16 mouse cellular contexts compared by ENCODE assay signal in the genomic region with DNA sequence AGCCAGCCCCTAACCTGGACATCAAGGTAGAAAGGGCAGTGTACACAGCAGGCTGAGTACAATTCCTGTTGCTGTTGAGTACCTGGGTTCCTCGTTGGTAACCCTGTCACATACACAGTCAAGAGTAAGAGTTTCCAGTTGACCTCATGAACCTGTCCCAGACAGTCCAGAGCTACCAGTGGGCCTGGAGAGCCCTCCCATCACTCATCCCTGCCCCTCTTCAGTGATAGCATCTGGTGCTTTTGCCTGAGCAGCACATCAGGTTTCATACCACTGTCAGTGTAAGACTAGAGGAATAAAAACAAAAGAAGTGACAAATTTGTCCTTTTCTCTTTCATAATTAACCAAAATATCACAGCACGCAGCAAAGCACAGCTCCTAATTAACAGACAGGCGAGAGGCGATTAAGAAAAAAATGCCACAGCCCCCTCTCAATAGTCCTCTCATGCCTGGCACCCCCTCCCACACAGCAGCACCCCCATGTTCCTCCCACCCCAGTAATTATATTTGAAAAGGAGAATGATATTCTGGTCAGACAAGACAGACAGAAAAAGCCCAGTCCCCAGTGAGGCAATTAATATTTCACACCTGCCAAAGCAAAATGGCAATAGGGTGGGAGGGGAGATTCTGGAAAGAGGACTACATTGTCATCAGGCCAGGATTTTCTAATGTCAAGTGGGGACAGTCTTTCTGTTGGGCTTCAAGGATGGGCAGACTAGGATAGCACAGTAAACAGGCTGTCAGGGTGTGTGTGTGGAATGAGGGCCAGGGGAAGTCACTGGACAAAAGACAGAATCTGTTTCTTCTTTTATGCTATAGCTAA.
DNase-seq lines count a peak whose midpoint lies in the region; ATAC-seq and TF ChIP-seq lines count a peak whose summit lies in the region.
"Had no signal": no experiment of that assay in that cellular context is flagged by ENCODE, and none has a peak within 500 bp of the region (broad histone marks: within the 10 kb centered on the region; RNA-seq: fewer than 3 reads in every experiment).

No protein-coding gene starts in this region.

- DNase-seq in cerebellum, postnatal 10 days = peak; percentile 34 to 59
- no peak for DNase-seq in cerebellum, postnatal 4 days (ENCODE audit: low spot score in 2 of 2)
- DNase-seq in hindbrain, embryonic 10.5 days (ENCODE audit: low spot score) = no peak
- no peak for DNase-seq in liver, postnatal 0 days
- no peak for DNase-seq in thymus, adult 2 months
- DNase-seq: cerebellum, adult 11-12 months; kidney, adult 9 months; lung, postnatal 14 days; right cerebral cortex, postnatal 25 days had no signal

- WGBS in hindbrain, embryonic 12.5 days = 70% methylated on average over 4 of the region's 4 CpGs
- WGBS in hindbrain, embryonic 10.5 days = 86% methylated on average over 4 of the region's 4 CpGs
- 27% methylated on average over 4 of the region's 4 CpGs for WGBS in forebrain, embryonic 16.5 days
- WGBS in midbrain, embryonic 16.5 days = 66% methylated on average over 4 of the region's 4 CpGs
- 75% methylated on average over 4 of the region's 4 CpGs for WGBS in liver, postnatal 0 days (ENCODE audit: insufficient replicate concordance)
- WGBS in thymus, adult 2 months = 90% methylated on average over 4 of the region's 4 CpGs

- no peaks in the 10 kb centered on the region for H3K27me3 ChIP-seq in hindbrain, embryonic 12.5 days
- no peaks in the 10 kb centered on the region for H3K27me3 ChIP-seq in hindbrain, embryonic 10.5 days (ENCODE audit: insufficient read depth, poor library complexity, severe bottlenecking)
- no peaks in the 10 kb centered on the region for H3K27me3 ChIP-seq in forebrain, embryonic 16.5 days (replicated peaks; ENCODE audit: control insufficient read depth, insufficient read depth, low read length)
- H3K27me3 ChIP-seq in midbrain, embryonic 16.5 days (ENCODE audit: control insufficient read depth, insufficient read depth, low read depth, low read length) = no peaks in the 10 kb centered on the region
- no peaks in the 10 kb centered on the region for H3K27me3 ChIP-seq in liver, postnatal 0 days (ENCODE audit: insufficient read depth, low read length)
- H3K27me3 ChIP-seq in thymus, adult 2 months (ENCODE audit: control insufficient read depth, insufficient read depth, low read length) = no peaks in the 10 kb centered on the region
- H3K27me3 ChIP-seq: heart, embryonic 15.5 days; liver, embryonic 15.5 days had no signal

- no peak for TF ChIP-seq EP300 in liver, postnatal 0 days (IDR thresholded peaks at IDR 0.05; ENCODE audit: low read depth)

- H3K4me3 ChIP-seq in hindbrain, embryonic 12.5 days = no peak overlapping the region
- no peak overlapping the region for H3K4me3 ChIP-seq in hindbrain, embryonic 10.5 days
- no peak overlapping the region for H3K4me3 ChIP-seq in forebrain, embryonic 16.5 days (replicated peaks; ENCODE audit: low read length)
- no peak overlapping the region for H3K4me3 ChIP-seq in midbrain, embryonic 16.5 days (ENCODE audit: low read depth, low read length)
- no peak overlapping the region for H3K4me3 ChIP-seq in liver, postnatal 0 days (ENCODE audit: low read depth, low read length)
- no peak overlapping the region for H3K4me3 ChIP-seq in thymus, adult 2 months (ENCODE audit: control insufficient read depth, insufficient read depth, low read length)
- H3K4me3 ChIP-seq: erythroblast, embryonic 14.5 days; heart, embryonic 15.5 days; liver, embryonic 15.5 days had no signal

- TF ChIP-seq CTCF in liver, postnatal 0 days (IDR thresholded peaks at IDR 0.05; ENCODE audit: low read depth) = no peak
- TF ChIP-seq CTCF in thymus, adult 2 months (IDR thresholded peaks at IDR 0.05; ENCODE audit: borderline replicate concordance, control insufficient read depth, extremely low read depth, insufficient read depth, low read length, poor library complexity) = no peak

- TF ChIP-seq POLR2A in thymus, adult 2 months (IDR thresholded peaks at IDR 0.05; ENCODE audit: control insufficient read depth, extremely low read depth, insufficient read depth, low read length, poor library complexity) = no peak

- no peak overlapping the region for H3K4me2 ChIP-seq in hindbrain, embryonic 12.5 days (replicated peaks)
- H3K4me2 ChIP-seq in forebrain, embryonic 16.5 days (ENCODE audit: low read length) = no peak overlapping the region
- no peak overlapping the region for H3K4me2 ChIP-seq in midbrain, embryonic 16.5 days (ENCODE audit: low read length)
- no peak overlapping the region for H3K4me2 ChIP-seq in liver, postnatal 0 days (ENCODE audit: low read depth, low read length)
- H3K4me2 ChIP-seq: heart, embryonic 15.5 days; liver, embryonic 15.5 days had no signal

- peak; percentile 74 for ATAC-seq in hindbrain, embryonic 12.5 days (ENCODE audit: low FRiP score)
- peak; percentile 72 for ATAC-seq in forebrain, embryonic 16.5 days
- ATAC-seq in midbrain, embryonic 16.5 days = peak; percentile 62; the same call in 1 of the 2 replicates
- no peak for ATAC-seq in liver, postnatal 0 days
- ATAC-seq: inflammation-experienced regulatory T-cells, adult 6 months had no signal

- H3K27ac ChIP-seq in hindbrain, embryonic 12.5 days = peak overlapping the region; percentile 68
- H3K27ac ChIP-seq in hindbrain, embryonic 10.5 days = no peak overlapping the region
- peak overlapping the region; percentile 18 for H3K27ac ChIP-seq in forebrain, embryonic 16.5 days (ENCODE audit: low read length)
- no peak overlapping the region for H3K27ac ChIP-seq in midbrain, embryonic 16.5 days (ENCODE audit: low read length)
- no peak overlapping the region for H3K27ac ChIP-seq in liver, postnatal 0 days (ENCODE audit: low read depth)
- H3K27ac ChIP-seq in thymus, adult 2 months (ENCODE audit: control insufficient read depth, insufficient read depth, low read length) = no peak overlapping the region
- H3K27ac ChIP-seq: heart, embryonic 15.5 days; liver, embryonic 15.5 days had no signal

- no peak overlapping the region for H3K9ac ChIP-seq in hindbrain, embryonic 12.5 days
- H3K9ac ChIP-seq in forebrain, embryonic 16.5 days (replicated peaks; ENCODE audit: low read depth, low read length) = no peak overlapping the region
- H3K9ac ChIP-seq in midbrain, embryonic 16.5 days (ENCODE audit: low read depth, low read length) = no peak overlapping the region
- H3K9ac ChIP-seq in liver, postnatal 0 days (replicated peaks) = no peak overlapping the region
- H3K9ac ChIP-seq: heart, embryonic 15.5 days; liver, embryonic 15.5 days had no signal

- H3K4me1 ChIP-seq in hindbrain, embryonic 12.5 days = 0 out of 2 replicates have a peak, but pooled peaks cover 3% of the 10 kb centered on the region
- H3K4me1 ChIP-seq in hindbrain, embryonic 10.5 days (replicated peaks) = no peaks in the 10 kb centered on the region
- H3K4me1 ChIP-seq in forebrain, embryonic 16.5 days (replicated peaks; ENCODE audit: control insufficient read depth, insufficient read depth, low read length) = peaks cover 8% of the 10 kb centered on the region
- H3K4me1 ChIP-seq in midbrain, embryonic 16.5 days (ENCODE audit: control insufficient read depth, insufficient read depth, low read length) = 0 out of 2 replicates have a peak, but pooled peaks cover 4% of the 10 kb centered on the region
- H3K4me1 ChIP-seq in liver, postnatal 0 days (ENCODE audit: insufficient read depth) = no peaks in the 10 kb centered on the region
- no peaks in the 10 kb centered on the region for H3K4me1 ChIP-seq in thymus, adult 2 months (replicated peaks; ENCODE audit: control insufficient read depth, insufficient read depth, low read length)
- H3K4me1 ChIP-seq: liver, embryonic 15.5 days had no signal

- no peaks in the 10 kb centered on the region for H3K36me3 ChIP-seq in hindbrain, embryonic 12.5 days
- no peaks in the 10 kb centered on the region for H3K36me3 ChIP-seq in hindbrain, embryonic 10.5 days
- H3K36me3 ChIP-seq in forebrain, embryonic 16.5 days (ENCODE audit: control insufficient read depth, insufficient read depth) = no peaks in the 10 kb centered on the region
- no peaks in the 10 kb centered on the region for H3K36me3 ChIP-seq in midbrain, embryonic 16.5 days (ENCODE audit: control insufficient read depth, insufficient read depth, low read length)
- no peaks in the 10 kb centered on the region for H3K36me3 ChIP-seq in liver, postnatal 0 days (replicated peaks; ENCODE audit: insufficient read depth, low read length)
- H3K36me3 ChIP-seq in thymus, adult 2 months (ENCODE audit: control insufficient read depth, insufficient read depth, low read length) = no peaks in the 10 kb centered on the region
- H3K36me3 ChIP-seq: heart, embryonic 15.5 days; liver, embryonic 15.5 days had no signal

- H3K9me3 ChIP-seq in hindbrain, embryonic 12.5 days (replicated peaks) = no peaks in the 10 kb centered on the region
- no peaks in the 10 kb centered on the region for H3K9me3 ChIP-seq in hindbrain, embryonic 10.5 days
- no peaks in the 10 kb centered on the region for H3K9me3 ChIP-seq in forebrain, embryonic 16.5 days (ENCODE audit: control insufficient read depth, low read length)
- H3K9me3 ChIP-seq in midbrain, embryonic 16.5 days (replicated peaks; ENCODE audit: control insufficient read depth, low read length, poor library complexity, severe bottlenecking) = no peaks in the 10 kb centered on the region
- no peaks in the 10 kb centered on the region for H3K9me3 ChIP-seq in liver, postnatal 0 days (ENCODE audit: low read length)
- H3K9me3 ChIP-seq: heart, embryonic 15.5 days; liver, embryonic 15.5 days had no signal

Comparison
In these comparisons a context has a peak if more than half of its experiments do, and no peak if none do; other contexts are left out.
1. DNase-seq: peak in cerebellum, postnatal 10 days (2 of 2); none in cerebellum, postnatal 4 days (0 of 2), hindbrain, embryonic 10.5 days (single experiment), liver, postnatal 0 days (single experiment) and thymus, adult 2 months (single experiment).
2. H3K27ac ChIP-seq: peak in hindbrain, embryonic 12.5 days (single experiment) and forebrain, embryonic 16.5 days (single experiment); none in hindbrain, embryonic 10.5 days (single experiment), midbrain, embryonic 16.5 days (single experiment), liver, postnatal 0 days (single experiment) and thymus, adult 2 months (single experiment).